Mouse (Mus musculus): ENCODE measurements around the gene Adamtsl4.

GRCm38 (mm10) chr3:95659948-95660347, 27.8 kb downstream of the Adamtsl4 start:
- TF ChIP-seq CTCF (IDR thresholded peaks at IDR 0.05; ENCODE audit: insufficient read depth, low read depth, low read length) (no peak), POLR2A (IDR thresholded peaks at IDR 0.05; ENCODE audit: insufficient read depth, low read depth, low read length) (no peak)

All from olfactory bulb, adult 2 months (tissue).